Comparison of ENCODE assay signal across 38 mouse cellular contexts in genomic region chr2:158283771-158284170, GRCm38 (mm10). TPM values are rescaled to one million over a fixed set of nuclear protein-coding genes. Genes with fewer than 3 reads are reported as not detected.
"Had no signal": no experiment of that assay in that cellular context is flagged by ENCODE, and none has a peak within 500 bp of the region (broad histone marks: within the 10 kb centered on the region; RNA-seq: fewer than 3 reads in every experiment).

No protein-coding gene starts in this region.

- H3K27me3 ChIP-seq: hindbrain, embryonic 15.5 days; kidney, embryonic 15.5 days; limb, embryonic 13.5 days had no signal

- H3K4me1 ChIP-seq: limb, embryonic 15.5 days had no signal

- H3K27ac ChIP-seq: heart, embryonic 13.5 days; heart, embryonic 15.5 days; hindbrain, embryonic 15.5 days; hindbrain, postnatal 0 days; kidney, embryonic 15.5 days; kidney, postnatal 0 days; left cerebral cortex, adult 2 months; limb, embryonic 13.5 days; limb, embryonic 15.5 days; liver, embryonic 12.5 days; liver, embryonic 14.5 days had no signal

- DNase-seq: gastrocnemius, postnatal 14 days; gastrocnemius, postnatal 36 days; heart, adult 18-20 months; heart, postnatal 14 days; kidney, adult 11 months; kidney, adult 2 months; kidney, adult 9 months; kidney, postnatal 14 days; kidney, postnatal 36 days had no signal

- H3K36me3 ChIP-seq: heart, embryonic 13.5 days; heart, embryonic 15.5 days; hindbrain, embryonic 15.5 days; kidney, embryonic 15.5 days; limb, embryonic 13.5 days; limb, embryonic 15.5 days; liver, embryonic 12.5 days had no signal

- H3K4me2 ChIP-seq: heart, embryonic 15.5 days; hindbrain, embryonic 15.5 days; kidney, embryonic 15.5 days; limb, embryonic 13.5 days; limb, embryonic 15.5 days; liver, embryonic 12.5 days had no signal

- H3K9ac ChIP-seq: forebrain, postnatal 0 days; heart, embryonic 15.5 days; hindbrain, embryonic 15.5 days; kidney, embryonic 15.5 days; limb, embryonic 13.5 days; limb, embryonic 15.5 days; liver, embryonic 12.5 days; liver, embryonic 14.5 days had no signal

- H3K9me3 ChIP-seq: heart, embryonic 13.5 days; heart, embryonic 15.5 days; hindbrain, embryonic 15.5 days; kidney, embryonic 15.5 days; limb, embryonic 13.5 days; limb, embryonic 15.5 days; liver, embryonic 12.5 days had no signal

- ATAC-seq: forebrain, postnatal 0 days; liver, embryonic 12.5 days had no signal

- H3K4me3 ChIP-seq: heart, embryonic 13.5 days; heart, embryonic 15.5 days; hindbrain, embryonic 15.5 days; kidney, embryonic 15.5 days; left cerebral cortex, adult 2 months; limb, embryonic 13.5 days; limb, embryonic 15.5 days; liver, embryonic 12.5 days had no signal

RNA-seq across cellular contexts. Expression of gene Bpi, which starts 25.9 kb away (rescaled TPM):
- total RNA-seq: forebrain, postnatal 0 days; gastrocnemius, adult 18-20 months; gastrocnemius, adult 8-10 months; gastrocnemius, postnatal 14 days; gastrocnemius, postnatal 36 days; heart, adult 18-20 months; heart, adult 8-10 months; heart, postnatal 14 days; hematopoietic stem cell, adult 5-6 weeks; hindbrain, postnatal 0 days; layer of hippocampus, adult 18-20 months; layer of hippocampus, postnatal 10 days; layer of hippocampus, postnatal 25 days; left cerebral cortex, adult 2 months; left cerebral cortex, postnatal 14 days; left cerebral cortex, postnatal 36 days; liver, adult 2 months had no signal
- polyA plus RNA-seq: forebrain, postnatal 0 days; heart, embryonic 13.5 days; heart, embryonic 15.5 days; heart, postnatal 0 days; hindbrain, embryonic 11.5 days; hindbrain, embryonic 15.5 days; hindbrain, postnatal 0 days; intestine, embryonic 14.5 days; intestine, embryonic 16.5 days; large intestine, adult 2 months; limb, embryonic 11.5 days; limb, embryonic 13.5 days; limb, embryonic 15.5 days; liver, adult 2 months; liver, embryonic 12.5 days; liver, embryonic 14.5 days; liver, embryonic 16.5 days had no signal

RNA-seq across cellular contexts. Expression of gene D630003M21Rik, which starts 54.7 kb away (rescaled TPM):
- total RNA-seq: hematopoietic stem cell, adult 5-6 weeks had no signal
